Mouse (Mus musculus) CD4-positive naive resting alpha-beta T cell, adult 57 days (primary cell): ENCODE results near the gene Mei4. TPM values are rescaled to one million over a fixed set of nuclear protein-coding genes. Genes with fewer than 3 reads are reported as not detected.

Experiments used
- total RNA-seq: library from RNA; stranded (reverse); gene quantifications from one replicate; pipeline ENCODE4 v1.2.4, GENCODE M21; 2023

Mei4 gene
- not detected for total RNA-seq

GRCm38 (mm10) chr9:81863181-81863887 is at the start of gene Mei4:
Gene Mei4 (plus strand): TSS chr9:81863670.

Other genes starting within 250 kb of the Mei4 start
- gene Htr1b, start 229.8 kb upstream of the Mei4 start, total RNA-seq = not detected